Mouse (Mus musculus) right cerebral cortex, postnatal 14 days (tissue): ENCODE measurements around the gene Mst1.

ENCODE experiments used
- DNase-seq: peaks from one replicate; pipeline ENCODE4 v3.0.0; 2022

Gene Mst1

GRCm38 (mm10) chr9:108080168-108080567 lies at the start of gene Mst1:
Gene Mst1 (plus strand): TSS chr9:108080436.
- DNase-seq: no peak

GRCm38 (mm10) chr9:108032126-108032525 lies 48.1 kb upstream of the Mst1 start:
- no peak for DNase-seq

- DNase-seq: no peak
Observed at GRCm38 (mm10) chr9:108035331-108036156, 44.7 kb upstream of the Mst1 start.

GRCm38 (mm10) chr9:108044751-108045492 lies 35.3 kb upstream of the Mst1 start:
- no peak for DNase-seq

- DNase-seq: no peak
Observed at GRCm38 (mm10) chr9:108046582-108046981, 33.7 kb upstream of the Mst1 start.

GRCm38 (mm10) chr9:108047601-108048565 lies 32.4 kb upstream of the Mst1 start:
- no peak for DNase-seq

- no peak for DNase-seq
Observed at GRCm38 (mm10) chr9:108048566-108048955, 31.7 kb upstream of the Mst1 start.

- DNase-seq: peak; percentile 95
Observed at GRCm38 (mm10) chr9:108049016-108049455, 31.2 kb upstream of the Mst1 start, which contains the start of gene Gmppb. Gene Gmppb (plus strand): TSS chr9:108049242.

GRCm38 (mm10) chr9:108049561-108050251 lies 30.5 kb upstream of the Mst1 start:
- DNase-seq: no peak

- DNase-seq: no peak
Observed at GRCm38 (mm10) chr9:108051184-108051930, 28.9 kb upstream of the Mst1 start.

- no peak for DNase-seq
Observed at GRCm38 (mm10) chr9:108051931-108052220, 28.4 kb upstream of the Mst1 start.

GRCm38 (mm10) chr9:108052411-108052810 lies 27.8 kb upstream of the Mst1 start:
- no peak for DNase-seq

- peak; percentile 96 for DNase-seq
Observed at GRCm38 (mm10) chr9:108052885-108053664, 27.2 kb upstream of the Mst1 start, which contains the start of gene Amigo3. Gene Amigo3 (plus strand): TSS chr9:108053159.

GRCm38 (mm10) chr9:108053665-108054225 lies 26.5 kb upstream of the Mst1 start:
- DNase-seq: no peak

- no peak for DNase-seq
Observed at GRCm38 (mm10) chr9:108054331-108055040, 25.8 kb upstream of the Mst1 start.

GRCm38 (mm10) chr9:108055061-108055460 lies 25.2 kb upstream of the Mst1 start:
- DNase-seq: no peak

- no peak for DNase-seq
Observed at GRCm38 (mm10) chr9:108055661-108056237, 24.5 kb upstream of the Mst1 start.

- DNase-seq: no peak
Observed at GRCm38 (mm10) chr9:108056361-108057261, 23.6 kb upstream of the Mst1 start.
